ENCODE assay signal across 17 mouse cellular contexts in genomic region chr1:126930611-126931010, GRCm38 (mm10).
DNase-seq lines count a peak whose midpoint lies in the region.
"Had no signal": no experiment of that assay in that cellular context is flagged by ENCODE, and none has a peak within 500 bp of the region (broad histone marks: within the 10 kb centered on the region; RNA-seq: fewer than 3 reads in every experiment).

No protein-coding gene starts in this region.

- DNase-seq in heart, adult 11 months = peak; percentile 55
- no peak for DNase-seq in heart, adult 18-20 months
- peak; percentile 17 for DNase-seq in right cerebral cortex, adult 18-20 months
- no peak for DNase-seq in right cerebral cortex, postnatal 25 days
- DNase-seq in brain, adult 2 months (ENCODE audit: low read depth, low spot score) = peak; percentile 55
- DNase-seq in telencephalon, adult 2 months (ENCODE audit: low read depth, low spot score) = peak; percentile 45
- DNase-seq: adrenal gland, adult 2 months; adrenal gland, postnatal 14 days; cerebellum, adult 11-12 months; cerebellum, adult 8-10 months; cerebellum, postnatal 10 days; cerebellum, postnatal 36 days; embryo, embryonic 11 days; gastrocnemius, postnatal 10 days; gastrocnemius, postnatal 36 days; heart, postnatal 10 days; heart, postnatal 36 days had no signal

Comparison
In these comparisons a context has a peak if more than half of its experiments do, and no peak if none do; other contexts are left out.
1. DNase-seq: peak in heart, adult 11 months (single experiment), right cerebral cortex, adult 18-20 months (single experiment), brain, adult 2 months (single experiment) and telencephalon, adult 2 months (single experiment); none in heart, adult 18-20 months (0 of 2) and right cerebral cortex, postnatal 25 days (single experiment).